Mouse (Mus musculus): ENCODE data around the gene St6gal1. TPM values are rescaled to one million over a fixed set of nuclear protein-coding genes. Genes with fewer than 3 reads are reported as not detected.

St6gal1 gene
- polyA plus RNA-seq, 1 experiment = 8.7 TPM

DNA sequence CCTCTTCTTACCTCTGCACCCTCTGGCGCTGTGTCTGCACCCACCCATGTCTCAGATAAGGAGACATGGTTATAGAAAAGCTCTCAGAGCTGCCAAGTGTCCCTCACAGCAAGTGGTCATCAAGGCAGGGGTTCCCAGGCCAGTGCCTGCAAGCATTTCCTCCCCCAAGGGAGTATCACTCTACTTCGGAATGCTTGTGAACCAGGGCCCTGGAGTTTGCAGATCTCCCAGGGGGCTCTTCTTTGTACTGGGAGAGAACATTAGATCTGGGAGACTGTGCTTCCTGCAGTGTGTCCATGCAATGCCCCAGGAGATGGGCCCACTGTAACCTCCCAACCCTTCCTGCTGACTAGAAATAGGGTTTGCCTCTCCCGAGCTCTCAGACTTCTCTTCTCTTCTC is 35.0 kb downstream of the St6gal1 start:
- TF ChIP-seq CTCF (IDR thresholded peaks at IDR 0.05; ENCODE audit: control insufficient read depth, insufficient read depth, low read length) (no peak), POLR2A (IDR thresholded peaks at IDR 0.05; ENCODE audit: borderline replicate concordance, control insufficient read depth, low read depth, low read length) (no peak)
- Histone ChIP-seq H3K4me1 (ENCODE audit: control insufficient read depth, insufficient read depth, low read length) (no peaks in the 10 kb centered on the region), H3K27ac (ENCODE audit: control insufficient read depth, insufficient read depth, low read depth, low read length, poor library complexity) (no peak overlapping the region), H3K4me3 (replicated peaks; ENCODE audit: control insufficient read depth, low read depth, low read length) (no peak overlapping the region)
- WGBS = 72% methylated on average over 3 of the region's 3 CpGs

GRCm38 (mm10) chr16:23262131-23262768 is 37.7 kb downstream of the St6gal1 start:
- Histone ChIP-seq H3K4me1 (ENCODE audit: control insufficient read depth, insufficient read depth, low read length) (no peaks in the 10 kb centered on the region; the same call in 1 of the 2 replicates), H3K4me3 (replicated peaks; ENCODE audit: control insufficient read depth, low read depth, low read length) (no peak overlapping the region), H3K27ac (ENCODE audit: control insufficient read depth, insufficient read depth, low read depth, low read length, poor library complexity) (no peak overlapping the region)
- 33% methylated on average over 2 of the region's 10 CpGs for whole genome bisulfite sequencing
- no peak for TF ChIP-seq CTCF (IDR thresholded peaks at IDR 0.05; ENCODE audit: control insufficient read depth, insufficient read depth, low read length)
- TF ChIP-seq POLR2A (IDR thresholded peaks at IDR 0.05; ENCODE audit: borderline replicate concordance, control insufficient read depth, low read depth, low read length) = no peak

GRCm38 (mm10) chr16:23262846-23263245 is 38.3 kb downstream of the St6gal1 start:
- H3K4me1 ChIP-seq (ENCODE audit: control insufficient read depth, insufficient read depth, low read length) = no peaks in the 10 kb centered on the region; the same call in 1 of the 2 replicates
- TF ChIP-seq CTCF (IDR thresholded peaks at IDR 0.05; ENCODE audit: control insufficient read depth, insufficient read depth, low read length) (no peak), POLR2A (IDR thresholded peaks at IDR 0.05; ENCODE audit: borderline replicate concordance, control insufficient read depth, low read depth, low read length) (no peak)
- no peak overlapping the region for H3K27ac ChIP-seq (ENCODE audit: control insufficient read depth, insufficient read depth, low read depth, low read length, poor library complexity)
- WGBS = 57% methylated on average over 5 of the region's 5 CpGs
- no peak overlapping the region for H3K4me3 ChIP-seq (replicated peaks; ENCODE audit: control insufficient read depth, low read depth, low read length)

- H3K4me3 ChIP-seq (replicated peaks; ENCODE audit: control insufficient read depth, low read depth, low read length) = no peak overlapping the region
- H3K27ac ChIP-seq (ENCODE audit: control insufficient read depth, insufficient read depth, low read depth, low read length, poor library complexity) = no peak overlapping the region
- TF ChIP-seq POLR2A (IDR thresholded peaks at IDR 0.05; ENCODE audit: borderline replicate concordance, control insufficient read depth, low read depth, low read length) (no peak), CTCF (IDR thresholded peaks at IDR 0.05; ENCODE audit: control insufficient read depth, insufficient read depth, low read length) (no peak)
- peaks cover 7% of the 10 kb centered on the region; the same call in 1 of the 2 replicates for H3K4me1 ChIP-seq (ENCODE audit: control insufficient read depth, insufficient read depth, low read length)
- WGBS = 62% methylated on average over 12 of the region's 12 CpGs
Measured at GRCm38 (mm10) chr16:23264999-23265398, 40.5 kb downstream of the St6gal1 start.

GRCm38 (mm10) chr16:23265481-23265880 is 40.9 kb downstream of the St6gal1 start:
- TF ChIP-seq POLR2A (IDR thresholded peaks at IDR 0.05; ENCODE audit: borderline replicate concordance, control insufficient read depth, low read depth, low read length) (no peak), CTCF (IDR thresholded peaks at IDR 0.05; ENCODE audit: control insufficient read depth, insufficient read depth, low read length) (no peak)
- H3K4me1 ChIP-seq (ENCODE audit: control insufficient read depth, insufficient read depth, low read length) = peaks cover 8% of the 10 kb centered on the region; the same call in 1 of the 2 replicates
- WGBS = 73% methylated on average over 6 of the region's 6 CpGs
- no peak overlapping the region for H3K4me3 ChIP-seq (replicated peaks; ENCODE audit: control insufficient read depth, low read depth, low read length)
- no peak overlapping the region for H3K27ac ChIP-seq (ENCODE audit: control insufficient read depth, insufficient read depth, low read depth, low read length, poor library complexity)

GRCm38 (mm10) chr16:23266293-23266692 is 41.8 kb downstream of the St6gal1 start:
- 79% methylated on average over 11 of the region's 11 CpGs for WGBS
- TF ChIP-seq POLR2A (IDR thresholded peaks at IDR 0.05; ENCODE audit: borderline replicate concordance, control insufficient read depth, low read depth, low read length) (no peak), CTCF (IDR thresholded peaks at IDR 0.05; ENCODE audit: control insufficient read depth, insufficient read depth, low read length) (no peak)
- H3K4me1 ChIP-seq (ENCODE audit: control insufficient read depth, insufficient read depth, low read length) = peaks cover 8% of the 10 kb centered on the region; the same call in 1 of the 2 replicates
- no peak overlapping the region for H3K27ac ChIP-seq (ENCODE audit: control insufficient read depth, insufficient read depth, low read depth, low read length, poor library complexity)
- H3K4me3 ChIP-seq (replicated peaks; ENCODE audit: control insufficient read depth, low read depth, low read length) = no peak overlapping the region

DNA sequence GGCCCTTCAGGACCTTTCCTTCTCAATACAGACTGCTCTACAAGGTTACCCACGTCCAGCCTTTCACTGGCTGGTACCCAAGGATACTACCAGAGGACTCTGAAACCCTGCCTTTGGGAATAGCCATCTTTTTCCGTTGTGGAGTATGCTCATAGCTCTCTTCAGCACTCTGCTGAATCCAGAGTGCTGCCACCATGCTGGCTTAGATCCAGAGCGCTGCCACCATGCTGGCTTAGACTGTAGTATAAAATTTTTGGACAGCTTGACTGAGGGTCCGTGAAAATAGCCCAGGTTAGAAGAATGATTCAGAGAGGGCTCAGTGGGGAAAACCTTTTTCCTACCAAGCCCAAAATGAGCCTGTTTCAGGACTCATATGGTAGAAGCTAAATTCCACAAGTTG is 42.4 kb downstream of the St6gal1 start:
- H3K27ac ChIP-seq (ENCODE audit: control insufficient read depth, insufficient read depth, low read depth, low read length, poor library complexity) = no peak overlapping the region
- H3K4me3 ChIP-seq (replicated peaks; ENCODE audit: control insufficient read depth, low read depth, low read length) = no peak overlapping the region
- H3K4me1 ChIP-seq (ENCODE audit: control insufficient read depth, insufficient read depth, low read length) = peaks cover 10% of the 10 kb centered on the region
- 62% methylated on average over 4 of the region's 4 CpGs for WGBS
- TF ChIP-seq CTCF (IDR thresholded peaks at IDR 0.05; ENCODE audit: control insufficient read depth, insufficient read depth, low read length) (no peak), POLR2A (IDR thresholded peaks at IDR 0.05; ENCODE audit: borderline replicate concordance, control insufficient read depth, low read depth, low read length) (no peak)

GRCm38 (mm10) chr16:23268231-23268630 is 43.7 kb downstream of the St6gal1 start:
- Histone ChIP-seq H3K4me3 (replicated peaks; ENCODE audit: control insufficient read depth, low read depth, low read length) (no peak overlapping the region), H3K4me1 (ENCODE audit: control insufficient read depth, insufficient read depth, low read length) (peaks cover 10% of the 10 kb centered on the region), H3K27ac (ENCODE audit: control insufficient read depth, insufficient read depth, low read depth, low read length, poor library complexity) (no peak overlapping the region)
- 67% methylated on average over 7 of the region's 7 CpGs for WGBS
- no peak for TF ChIP-seq CTCF (IDR thresholded peaks at IDR 0.05; ENCODE audit: control insufficient read depth, insufficient read depth, low read length)
- no peak for TF ChIP-seq POLR2A (IDR thresholded peaks at IDR 0.05; ENCODE audit: borderline replicate concordance, control insufficient read depth, low read depth, low read length)

All from bone marrow, adult 2 months (tissue).